Mouse (Mus musculus): ENCODE data around the gene Ctsf. TPM values are rescaled to one million over a fixed set of nuclear protein-coding genes. Genes with fewer than 3 reads are reported as not detected.
A peak's percentile ranks its signal among the peaks of the same experiment; 100 is the strongest.
"Not testable (repeated sequence)": the region's sequence is repeated elsewhere in the genome, so short reads cannot be mapped to it uniquely, and the experiment has no call there.

The Ctsf gene
- polyA plus RNA-seq, 1 experiment from 2014 or later: 41.8 TPM

GRCm38 (mm10) chr19:4863048-4863447 lies 8.1 kb downstream of the Ctsf start:
- no peaks in the 10 kb centered on the region for H3K9me3 ChIP-seq (ENCODE audit: control insufficient read depth, low read length)
- H3K4me1 ChIP-seq (ENCODE audit: control insufficient read depth, insufficient read depth, low read length): no peaks in the 10 kb centered on the region
- WGBS: 68% methylated on average over 6 of the region's 6 CpGs
- H3K36me3 ChIP-seq (ENCODE audit: control insufficient read depth, insufficient read depth, low read length): no peaks in the 10 kb centered on the region
- ATAC-seq (ENCODE audit: insufficient read depth, low FRiP score, low TSS enrichment) (no peak), DNase-seq (ENCODE audit: low spot score) (no peak)
- H3K27ac ChIP-seq (ENCODE audit: low read depth, low read length): no peak overlapping the region
- H3K27me3 ChIP-seq (ENCODE audit: control insufficient read depth, insufficient read depth, low read length): no peaks in the 10 kb centered on the region
- no peak overlapping the region for H3K9ac ChIP-seq (ENCODE audit: low read length)
- no peak overlapping the region for H3K4me3 ChIP-seq (ENCODE audit: low read depth, low read length)
- no peak overlapping the region for H3K4me2 ChIP-seq (ENCODE audit: low read depth)

GRCm38 (mm10) chr19:4865147-4865546 lies 10.2 kb downstream of the Ctsf start:
- Histone ChIP-seq H3K36me3 (ENCODE audit: control insufficient read depth, insufficient read depth, low read length) (no peaks in the 10 kb centered on the region), H3K27me3 (ENCODE audit: control insufficient read depth, insufficient read depth, low read length) (no peaks in the 10 kb centered on the region), H3K4me3 (ENCODE audit: low read depth, low read length) (no peak overlapping the region), H3K9me3 (ENCODE audit: control insufficient read depth, low read length) (no peaks in the 10 kb centered on the region), H3K27ac (ENCODE audit: low read depth, low read length) (no peak overlapping the region), H3K9ac (ENCODE audit: low read length) (no peak overlapping the region), H3K4me2 (ENCODE audit: low read depth) (no peak overlapping the region), H3K4me1 (ENCODE audit: control insufficient read depth, insufficient read depth, low read length) (no peaks in the 10 kb centered on the region)
- 9% methylated on average over 17 of the region's 17 CpGs for WGBS
- no peak for DNase-seq (ENCODE audit: low spot score)
- no peak for ATAC-seq (ENCODE audit: insufficient read depth, low FRiP score, low TSS enrichment)

GRCm38 (mm10) chr19:4874613-4875012 lies 19.7 kb downstream of the Ctsf start:
- not testable (repeated sequence) for H3K4me2 ChIP-seq (ENCODE audit: low read depth); DNase-seq (ENCODE audit: low spot score); H3K4me1 ChIP-seq (ENCODE audit: control insufficient read depth, insufficient read depth, low read length); H3K9ac ChIP-seq (ENCODE audit: low read length); ATAC-seq (ENCODE audit: insufficient read depth, low FRiP score, low TSS enrichment); H3K27ac ChIP-seq (ENCODE audit: low read depth, low read length); H3K27me3 ChIP-seq (ENCODE audit: control insufficient read depth, insufficient read depth, low read length); H3K9me3 ChIP-seq (ENCODE audit: control insufficient read depth, low read length); H3K36me3 ChIP-seq (ENCODE audit: control insufficient read depth, insufficient read depth, low read length); H3K4me3 ChIP-seq (ENCODE audit: low read depth, low read length)
- WGBS: 100% methylated on average over 1 of the region's 1 CpGs

- Histone ChIP-seq H3K9ac (ENCODE audit: low read length) (no peak overlapping the region), H3K4me1 (ENCODE audit: control insufficient read depth, insufficient read depth, low read length) (peaks cover 6% of the 10 kb centered on the region; the same call in 1 of the 2 replicates), H3K9me3 (ENCODE audit: control insufficient read depth, low read length) (no peaks in the 10 kb centered on the region), H3K27ac (ENCODE audit: low read depth, low read length) (no peak overlapping the region), H3K27me3 (ENCODE audit: control insufficient read depth, insufficient read depth, low read length) (no peaks in the 10 kb centered on the region), H3K36me3 (ENCODE audit: control insufficient read depth, insufficient read depth, low read length) (no peaks in the 10 kb centered on the region), H3K4me2 (ENCODE audit: low read depth) (no peak overlapping the region), H3K4me3 (ENCODE audit: low read depth, low read length) (no peak overlapping the region)
- no peak for DNase-seq (ENCODE audit: low spot score)
- ATAC-seq (ENCODE audit: insufficient read depth, low FRiP score, low TSS enrichment): no peak
- 84% methylated on average over 2 of the region's 4 CpGs for WGBS
These were observed 21.3 kb downstream of the Ctsf start for GRCm38 (mm10) chr19:4876241-4876640.

DNA sequence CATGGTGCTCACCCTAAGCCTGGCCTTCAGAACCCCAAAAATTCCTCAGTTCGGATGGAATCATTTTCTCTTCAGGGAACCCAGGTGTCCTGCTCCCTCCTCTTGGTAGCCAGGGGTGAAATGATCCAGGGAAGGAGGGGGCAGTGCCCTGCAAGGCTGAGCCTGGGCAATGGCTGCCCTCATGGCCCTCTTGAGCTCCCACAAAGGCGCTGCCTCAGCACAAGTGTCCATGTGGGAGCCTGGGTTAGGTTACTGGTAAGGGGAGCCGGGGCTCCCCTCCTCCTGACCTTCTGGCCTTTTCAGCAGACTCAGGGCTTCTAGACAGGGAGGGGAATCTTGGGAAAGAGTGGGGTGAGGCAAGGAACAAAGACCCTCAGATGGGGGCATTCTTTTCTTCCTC lies 21.8 kb downstream of the Ctsf start:
- 65% methylated on average over 3 of the region's 3 CpGs for WGBS
- Histone ChIP-seq H3K4me1 (ENCODE audit: control insufficient read depth, insufficient read depth, low read length) (peaks cover 6% of the 10 kb centered on the region; the same call in 1 of the 2 replicates), H3K36me3 (ENCODE audit: control insufficient read depth, insufficient read depth, low read length) (no peaks in the 10 kb centered on the region), H3K4me2 (ENCODE audit: low read depth) (no peak overlapping the region), H3K27ac (ENCODE audit: low read depth, low read length) (no peak overlapping the region), H3K27me3 (ENCODE audit: control insufficient read depth, insufficient read depth, low read length) (no peaks in the 10 kb centered on the region), H3K9ac (ENCODE audit: low read length) (no peak overlapping the region), H3K9me3 (ENCODE audit: control insufficient read depth, low read length) (no peaks in the 10 kb centered on the region), H3K4me3 (ENCODE audit: low read depth, low read length) (no peak overlapping the region)
- DNase-seq (ENCODE audit: low spot score) (no peak), ATAC-seq (ENCODE audit: insufficient read depth, low FRiP score, low TSS enrichment) (no peak)

DNA sequence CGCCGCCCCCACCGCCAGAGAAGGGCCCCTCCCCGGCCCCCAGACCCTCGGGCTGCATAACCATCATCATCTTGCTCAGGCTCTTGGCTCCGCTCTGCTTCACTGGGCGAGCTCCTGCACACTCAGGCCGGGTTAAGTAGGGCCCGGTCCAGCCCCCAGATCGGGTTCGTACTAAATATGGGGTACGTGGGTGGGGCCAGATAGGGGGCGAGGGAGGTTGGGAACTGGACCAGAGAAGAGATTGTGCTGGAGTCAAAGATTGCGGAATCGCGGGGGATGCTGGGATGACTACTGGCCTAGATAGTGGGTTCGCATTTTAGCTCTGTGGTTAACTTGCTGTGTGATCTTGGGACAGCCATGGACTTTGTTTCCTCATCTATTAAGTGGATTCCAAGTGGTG lies 22.9 kb downstream of the Ctsf start, which contains the start of gene Actn3:
Gene Actn3, minus strand, starts transcription at position 125 of the 400 bp plus-strand sequence.
- Histone ChIP-seq H3K9me3 (ENCODE audit: control insufficient read depth, low read length) (no peaks in the 10 kb centered on the region), H3K36me3 (ENCODE audit: control insufficient read depth, insufficient read depth, low read length) (no peaks in the 10 kb centered on the region), H3K27me3 (ENCODE audit: control insufficient read depth, insufficient read depth, low read length) (no peaks in the 10 kb centered on the region), H3K4me1 (ENCODE audit: control insufficient read depth, insufficient read depth, low read length) (peaks cover 6% of the 10 kb centered on the region; the same call in 1 of the 2 replicates), H3K27ac (ENCODE audit: low read depth, low read length) (0 out of 2 replicates have a peak within 1 kb of the TSS, but pooled peaks have one; percentile 11), H3K4me3 (ENCODE audit: low read depth, low read length) (peak within 1 kb of the TSS; percentile 77), H3K9ac (ENCODE audit: low read length) (peak within 1 kb of the TSS; percentile 74), H3K4me2 (ENCODE audit: low read depth) (peak within 1 kb of the TSS; percentile 71)
- no peak for DNase-seq (ENCODE audit: low spot score)
- 0 out of 2 replicates have a peak, but pooled peaks have one; percentile 13 for ATAC-seq (ENCODE audit: insufficient read depth, low FRiP score, low TSS enrichment)
- WGBS: 6% methylated on average over 17 of the region's 17 CpGs

- 2% methylated on average over 52 of the region's 52 CpGs for WGBS
- Histone ChIP-seq H3K9ac (ENCODE audit: low read length) (peak within 1 kb of the TSS; percentile 74), H3K4me2 (ENCODE audit: low read depth) (peak within 1 kb of the TSS; percentile 71), H3K36me3 (ENCODE audit: control insufficient read depth, insufficient read depth, low read length) (no peaks in the 10 kb centered on the region), H3K27me3 (ENCODE audit: control insufficient read depth, insufficient read depth, low read length) (no peaks in the 10 kb centered on the region), H3K9me3 (ENCODE audit: control insufficient read depth, low read length) (no peaks in the 10 kb centered on the region), H3K4me3 (ENCODE audit: low read depth, low read length) (peak within 1 kb of the TSS; percentile 77), H3K27ac (ENCODE audit: low read depth, low read length) (0 out of 2 replicates have a peak within 1 kb of the TSS, but pooled peaks have one; percentile 11), H3K4me1 (ENCODE audit: control insufficient read depth, insufficient read depth, low read length) (peaks cover 6% of the 10 kb centered on the region; the same call in 1 of the 2 replicates)
- peak; percentile 96 for DNase-seq (ENCODE audit: low spot score)
- ATAC-seq (ENCODE audit: insufficient read depth, low FRiP score, low TSS enrichment): peak; percentile 96
These were observed 23.7 kb downstream of the Ctsf start, which contains the start of gene Zdhhc24 for GRCm38 (mm10) chr19:4878405-4879323. Gene Zdhhc24 (plus strand): TSS chr19:4878668.

- 67% methylated on average over 10 of the region's 10 CpGs for WGBS
- no peak overlapping the region for H3K27ac ChIP-seq (ENCODE audit: low read depth, low read length)
- H3K36me3 ChIP-seq (ENCODE audit: control insufficient read depth, insufficient read depth, low read length): no peaks in the 10 kb centered on the region
- H3K9ac ChIP-seq (ENCODE audit: low read length): no peak overlapping the region
- peaks cover 6% of the 10 kb centered on the region; the same call in 1 of the 2 replicates for H3K4me1 ChIP-seq (ENCODE audit: control insufficient read depth, insufficient read depth, low read length)
- H3K27me3 ChIP-seq (ENCODE audit: control insufficient read depth, insufficient read depth, low read length): no peaks in the 10 kb centered on the region
- no peaks in the 10 kb centered on the region for H3K9me3 ChIP-seq (ENCODE audit: control insufficient read depth, low read length)
- DNase-seq (ENCODE audit: low spot score) (no peak), ATAC-seq (ENCODE audit: insufficient read depth, low FRiP score, low TSS enrichment) (no peak)
- peak overlapping the region; percentile 71 for H3K4me2 ChIP-seq (ENCODE audit: low read depth)
- H3K4me3 ChIP-seq (ENCODE audit: low read depth, low read length): peak overlapping the region; percentile 77
These were observed 24.4 kb downstream of the Ctsf start for GRCm38 (mm10) chr19:4879324-4879703.
